Mouse (Mus musculus) ovary, postnatal 14 days (tissue): Measurements from ENCODE around the gene Zfp182.
A peak's percentile ranks its signal among the peaks of the same experiment; 100 is the strongest.

ENCODE experiments used
- DNase-seq: peaks from one replicate; pipeline ENCODE4 v3.0.0; 2022; ENCODE audit warnings: low spot score

Zfp182 gene

GRCm38 (mm10) chrX:21061866-21062543 is at the start of gene Zfp182:
Gene Zfp182 (minus strand): TSS chrX:21062316.
- peak; percentile 43 for DNase-seq

GRCm38 (mm10) chrX:21089867-21090239 is 27.7 kb upstream of the Zfp182 start:
- peak; percentile 3 for DNase-seq

- DNase-seq, result peak; percentile 27
These were observed 27.1 kb upstream of the Zfp182 start, which contains the start of gene Zfp300 for GRCm38 (mm10) chrX:21088983-21089866. Gene Zfp300 (minus strand): TSS chrX:21089527.

GRCm38 (mm10) chrX:21088645-21088982 is 26.5 kb upstream of the Zfp182 start:
- no peak for DNase-seq

- no peak for DNase-seq
These were observed 6.0 kb upstream of the Zfp182 start, which contains the start of gene Spaca5 for GRCm38 (mm10) chrX:21068106-21068505. Gene Spaca5 (plus strand): TSS chrX:21068406.

GRCm38 (mm10) chrX:21062544-21062890 is 401 bp upstream of the Zfp182 start:
- no peak for DNase-seq

- DNase-seq, result no peak
These were observed 656 bp downstream of the Zfp182 start for GRCm38 (mm10) chrX:21061460-21061859.

- DNase-seq, result no peak
These were observed 81.2 kb downstream of the Zfp182 start for GRCm38 (mm10) chrX:20980901-20981300.
